Mouse (Mus musculus): ENCODE measurements around the gene Csn2.

The Csn2 gene

DNA sequence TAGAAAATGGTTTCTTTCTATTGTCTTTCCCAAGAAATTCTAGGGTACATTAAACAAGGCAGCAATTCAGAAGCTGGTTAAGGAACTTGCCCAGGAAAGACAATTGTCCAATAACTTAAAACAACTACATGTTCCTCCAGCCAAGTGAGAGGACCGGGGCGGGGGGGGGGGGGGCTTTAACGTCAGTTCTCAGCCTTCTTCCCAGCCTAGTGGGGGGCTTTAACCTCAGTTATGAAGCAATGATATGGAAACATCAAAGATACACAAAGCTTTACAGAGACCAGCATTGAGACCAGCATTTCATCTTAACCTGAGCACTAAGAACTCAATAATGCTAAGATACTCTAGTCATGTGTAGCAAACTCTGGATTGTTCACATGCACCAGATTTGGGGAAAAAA, at the start of gene Csn2:
Gene Csn2 (minus strand): TSS at position 101 of the 400 bp plus-strand sequence.
- DNase-seq (ENCODE audit: low spot score in 2 of 2) = no peak

DNA sequence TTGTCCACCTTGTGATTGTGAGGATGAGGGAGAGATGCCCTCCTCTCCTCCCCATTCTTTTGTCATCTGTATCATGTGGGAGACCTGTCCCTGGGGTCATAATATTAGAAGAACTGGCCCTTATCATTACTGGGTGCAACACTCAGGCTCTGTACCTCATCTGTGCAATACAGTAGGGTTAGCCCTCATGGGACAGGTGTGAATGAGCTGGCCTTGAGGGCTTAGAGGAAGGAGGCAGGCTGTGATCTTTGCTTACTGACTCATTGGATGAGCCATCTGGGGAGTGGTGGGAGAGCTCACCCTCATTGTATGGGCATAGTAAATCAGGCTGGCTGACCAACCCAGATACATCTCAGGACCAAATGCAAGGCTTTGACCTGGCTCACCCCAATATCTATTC, 35.4 kb upstream of the Csn2 start:
- DNase-seq (ENCODE audit: low spot score in 2 of 2) = no peak

DNA sequence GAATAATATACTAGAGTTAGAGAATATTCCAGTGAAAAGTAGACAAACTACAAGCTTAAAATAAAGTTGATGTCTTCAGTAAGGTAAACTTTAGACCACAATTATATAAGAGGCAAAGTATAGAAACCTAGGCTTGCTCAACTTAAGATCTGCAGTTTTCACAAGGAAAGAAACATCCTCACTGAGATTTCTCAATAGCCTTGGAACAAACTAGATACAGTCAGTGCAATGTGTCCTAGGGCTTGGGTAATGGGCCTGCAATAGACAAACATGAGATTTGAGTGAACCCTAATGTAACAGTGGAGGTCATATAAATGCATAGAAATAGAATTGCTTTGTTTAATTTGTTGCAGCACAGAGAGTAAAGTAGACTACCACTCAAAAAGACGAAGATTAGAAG, 6.5 kb upstream of the Csn2 start:
- no peak for DNase-seq (ENCODE audit: low spot score in 2 of 2)

DNA sequence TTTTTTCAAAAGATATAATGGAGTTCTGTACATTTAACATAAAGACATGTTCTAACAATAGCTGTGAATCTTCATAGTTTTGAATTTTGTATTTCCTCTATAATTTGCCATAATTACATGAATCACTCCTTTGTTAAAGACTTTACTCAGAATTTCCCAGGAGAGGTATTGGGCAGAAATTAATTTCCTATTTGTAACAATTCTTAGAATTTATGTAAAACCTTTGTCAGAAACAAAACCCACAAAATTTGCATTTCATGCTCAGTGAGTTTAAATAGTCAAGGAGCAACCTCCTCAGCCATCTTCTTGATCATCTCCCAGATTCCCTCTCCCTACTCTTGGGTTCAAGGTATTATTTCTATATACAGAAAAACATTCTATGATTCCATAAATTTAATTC, 33.5 kb downstream of the Csn2 start, which contains the start of gene Csn1s1:
Gene Csn1s1 (plus strand): TSS at position 301 of the 400 bp plus-strand sequence.
- DNase-seq (ENCODE audit: low spot score in 2 of 2) = no peak

DNA sequence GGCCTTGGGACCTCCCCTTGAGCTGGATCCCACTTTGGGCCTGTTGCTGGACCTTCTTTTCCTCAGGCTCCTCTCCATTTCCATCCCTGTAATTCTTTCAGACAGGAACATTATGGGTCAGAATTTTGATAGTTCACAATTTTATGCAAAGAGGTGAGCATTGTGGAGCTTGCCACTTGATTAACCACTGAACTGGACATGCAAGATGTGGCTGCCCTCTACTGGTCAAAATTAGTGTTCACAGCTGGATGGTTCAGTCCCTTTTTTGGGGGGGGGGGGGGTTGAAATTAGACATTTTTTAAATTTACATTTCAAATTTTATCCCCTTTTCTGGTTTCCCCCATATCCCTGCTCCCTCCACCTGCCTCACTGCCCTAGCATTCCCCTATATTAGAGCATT, 56.6 kb downstream of the Csn2 start:
- no peak for DNase-seq (ENCODE audit: low spot score in 2 of 2)

Measured in spleen, postnatal 14 days (tissue).